Comparison of ENCODE assay signal across 8 mouse cellular contexts in the genomic region with DNA sequence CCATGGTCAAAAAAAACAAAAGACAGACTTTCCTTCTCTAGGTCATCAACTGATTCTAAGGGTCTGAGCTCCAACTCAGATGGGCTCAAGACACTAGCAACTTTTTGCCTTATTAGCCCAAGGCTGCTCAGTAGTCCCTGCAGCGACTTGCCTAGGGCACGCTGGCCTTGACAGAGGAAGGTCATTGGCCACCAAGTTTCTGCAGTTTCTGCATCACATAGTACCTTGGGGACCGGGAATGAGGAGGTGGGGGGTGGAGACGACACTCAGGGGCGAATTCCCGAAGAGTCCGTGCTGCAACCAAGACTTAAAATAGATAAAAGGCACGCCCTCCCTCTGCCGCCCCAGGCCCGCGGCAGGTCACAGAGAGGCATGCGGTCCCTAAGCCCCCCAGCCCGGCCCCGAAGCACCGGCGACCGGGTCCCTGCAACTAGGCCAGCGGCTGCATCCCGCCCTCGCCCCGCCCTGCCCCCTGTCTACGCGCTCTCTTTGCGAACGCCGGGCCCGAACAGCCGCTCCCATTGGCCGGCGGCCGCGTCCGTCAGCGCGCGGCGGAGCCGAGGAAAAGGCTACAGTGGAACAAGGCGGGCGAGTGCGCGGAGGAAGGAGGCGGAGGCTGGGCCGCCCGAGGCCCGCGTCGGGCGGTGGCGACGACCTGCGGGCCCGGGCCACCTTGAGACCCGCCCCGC. TPM values are rescaled to one million over a fixed set of nuclear protein-coding genes. Genes with fewer than 3 reads are reported as not detected.
DNase-seq lines count a peak whose midpoint lies in the region; ATAC-seq and TF ChIP-seq lines count a peak whose summit lies in the region.

No protein-coding gene starts in this region.

- no peaks in the 10 kb centered on the region for H3K4me1 ChIP-seq in ES-Bruce4 (ENCODE audit: control insufficient read depth, insufficient read depth, low read length)
- H3K4me1 ChIP-seq in forebrain, embryonic 14.5 days (ENCODE audit: control insufficient read depth, insufficient read depth, low read length) = peaks cover 9% of the 10 kb centered on the region
- H3K4me1 ChIP-seq in lung, adult 2 months (ENCODE audit: control insufficient read depth, insufficient read depth, low read length) = peaks cover 16% of the 10 kb centered on the region

- peak overlapping the region; percentile 74 for H3K4me2 ChIP-seq in forebrain, embryonic 14.5 days (ENCODE audit: low read length)

- H3K4me3 ChIP-seq in ES-Bruce4 (ENCODE audit: low read depth, low read length) = peak overlapping the region; percentile 84
- peak overlapping the region; percentile 76 for H3K4me3 ChIP-seq in forebrain, embryonic 14.5 days (ENCODE audit: low read depth, low read length)
- H3K4me3 ChIP-seq in lung, adult 2 months (replicated peaks; ENCODE audit: extremely low read depth, low read depth, low read length) = peak overlapping the region; percentile 95

- no peak for TF ChIP-seq POLR2A in ES-Bruce4 (IDR thresholded peaks at IDR 0.05; ENCODE audit: insufficient read depth, low read length)
- peak; percentile 87; the same call in 1 of the 2 replicates for TF ChIP-seq POLR2A in lung, adult 2 months (IDR thresholded peaks at IDR 0.05; ENCODE audit: borderline replicate concordance, extremely low read depth, low read depth, low read length)

- H3K27ac ChIP-seq in ES-Bruce4 (ENCODE audit: insufficient read depth, low read length) = no peak overlapping the region
- H3K27ac ChIP-seq in forebrain, embryonic 14.5 days (ENCODE audit: low read depth, low read length) = peak overlapping the region; percentile 92

- peak; percentile 93 for ATAC-seq in cerebellum, adult (ENCODE audit: insufficient number of reproducible peaks, low FRiP score, low TSS enrichment)
- ATAC-seq in forebrain, embryonic 14.5 days = peak; percentile 99
- ATAC-seq in neutrophil, adult 5-6 weeks (ENCODE audit: extremely low read depth, insufficient number of reproducible peaks, low FRiP score, poor library complexity, severe bottlenecking) = peak; percentile 80

- intact Hi-C loops in heart, postnatal 25 days (cut with DNase I) = no loop called here

- no peaks in the 10 kb centered on the region for H3K27me3 ChIP-seq in ES-Bruce4 (ENCODE audit: control insufficient read depth, insufficient read depth, low read length, poor library complexity, severe bottlenecking)
- H3K27me3 ChIP-seq in forebrain, embryonic 14.5 days (replicated peaks; ENCODE audit: control insufficient read depth, insufficient read depth, low read length) = no peaks in the 10 kb centered on the region

- no peak for TF ChIP-seq CTCF in ES-Bruce4 (IDR thresholded peaks at IDR 0.05; ENCODE audit: low read depth, low read length)
- no peak for TF ChIP-seq CTCF in lung, adult 2 months (IDR thresholded peaks at IDR 0.05; ENCODE audit: insufficient read depth, low read length)

- no peak for TF ChIP-seq EP300 in ES-Bruce4 (IDR thresholded peaks at IDR 0.05; ENCODE audit: insufficient read depth, low read depth, low read length)

- DNase-seq in forebrain, embryonic 14.5 days (ENCODE audit: low spot score) = peak; percentile 96
- DNase-seq in heart, postnatal 25 days (ENCODE audit: low spot score) = peak; percentile 94
- peak; percentile 89 to 95 for DNase-seq in layer of hippocampus, adult 18-20 months (ENCODE audit: low spot score in 2 of 2)
- peak; percentile 95 for DNase-seq in lung, adult 2 months
- DNase-seq in thymus, adult 18-20 months = peak; percentile 93

- H3K9ac ChIP-seq in ES-Bruce4 (ENCODE audit: low read depth, poor library complexity, severe bottlenecking) = peak overlapping the region; percentile 96
- H3K9ac ChIP-seq in forebrain, embryonic 14.5 days (ENCODE audit: low read length) = peak overlapping the region; percentile 95

- H3K9me3 ChIP-seq in ES-Bruce4 (replicated peaks; ENCODE audit: control insufficient read depth, insufficient read depth, low read length, poor library complexity, severe bottlenecking) = no peaks in the 10 kb centered on the region
- H3K9me3 ChIP-seq in forebrain, embryonic 14.5 days (replicated peaks; ENCODE audit: control insufficient read depth, low read length) = no peaks in the 10 kb centered on the region

- 0% methylated on average over 31 of the region's 55 CpGs for WGBS in forebrain, embryonic 14.5 days
- WGBS in lung, adult 2 months = under 1% methylated on average over 52 of the region's 55 CpGs

- no peaks in the 10 kb centered on the region for H3K36me3 ChIP-seq in ES-Bruce4 (ENCODE audit: control insufficient read depth, insufficient read depth, low read length, poor library complexity, severe bottlenecking)
- no peaks in the 10 kb centered on the region for H3K36me3 ChIP-seq in forebrain, embryonic 14.5 days (ENCODE audit: control insufficient read depth, insufficient read depth, low read length)

RNA-seq across cellular contexts. Expression of a gene that starts 0.7 kb away (rescaled TPM):
- polyA plus RNA-seq in ES-Bruce4 (2011; ENCODE audit: insufficient read depth, insufficient read length, low read depth, missing spikeins) = 2.1 and 2.4 TPM in 2 replicates
- polyA plus RNA-seq in forebrain, embryonic 14.5 days (2014; fragmentation: Nextera tagmentation; extraction: Ambion mirVana) = 0.76 and 0.96 TPM in 2 replicates
- total RNA-seq in heart, postnatal 25 days (2021) = 10 to 100 TPM in 1 of 2 experiments, 1 to 10 TPM in 1; 9.5 to 10.3 TPM
- total RNA-seq in layer of hippocampus, adult 18-20 months (2021) = 10 to 100 TPM; 22.2 to 26.0 TPM
- 12.3 and 14.1 TPM in 2 replicates for polyA plus RNA-seq in lung, adult 2 months (2012; rRNA removed)
- 8.0 and 9.1 TPM in 2 replicates for total RNA-seq in neutrophil, adult 5-6 weeks (2017)
